Mouse (Mus musculus) limb, embryonic 11.5 days (tissue): ENCODE data around the gene Zfp36l1. TPM values are rescaled to one million over a fixed set of nuclear protein-coding genes. Genes with fewer than 3 reads are reported as not detected.

Experiments
- ATAC-seq: fragments of 200-750 bp; cut with Nextera tagmentation; 2 replicates; pipeline ENCODE4 v1.8.0; 2017; ENCODE audit warnings: low read depth; ENCODE audit not compliant: insufficient number of reproducible peaks, low FRiP score, low TSS enrichment
- DNase-seq: peaks from one replicate; pipeline ENCODE4 v3.0.0-alpha.2; 2015; ENCODE audit warnings: low spot score
- H3K27ac ChIP-seq: fragments of 300-500 bp; sonication (generic); replicated peaks from 2 replicates; pipeline ENCODE4 v1.5.1; 2014; ENCODE audit warnings: low read depth, mild to moderate bottlenecking, low read length
- H3K27me3 ChIP-seq: fragments of 300-500 bp; sonication (generic); 2 replicates; pipeline ENCODE4 v1.6.1; 2014; ENCODE audit warnings: mild to moderate bottlenecking, low read length, mixed read lengths; ENCODE audit not compliant: control insufficient read depth, insufficient read depth
- H3K36me3 ChIP-seq: fragments of 300-500 bp; sonication (generic); 2 replicates; pipeline ENCODE4 v1.6.1; 2014; ENCODE audit warnings: mild to moderate bottlenecking, low read length, moderate library complexity, mixed read lengths; ENCODE audit not compliant: control insufficient read depth, insufficient read depth
- H3K4me1 ChIP-seq: fragments of 300-500 bp; sonication (generic); 2 replicates; pipeline ENCODE4 v1.6.1; 2014; ENCODE audit warnings: low read length, mixed read lengths; ENCODE audit not compliant: control insufficient read depth, insufficient read depth
- H3K4me2 ChIP-seq: fragments of 300-500 bp; sonication (generic); 2 replicates; pipeline ENCODE4 v1.6.1; 2014; ENCODE audit warnings: low read depth, mild to moderate bottlenecking, moderate library complexity; ENCODE audit not compliant: severe bottlenecking
- H3K4me3 ChIP-seq: fragments of 300-500 bp; sonication (generic); 2 replicates; pipeline ENCODE4 v1.5.1; 2014; ENCODE audit warnings: low read depth, low read length
- H3K9ac ChIP-seq: fragments of 300-500 bp; sonication (generic); 2 replicates; pipeline ENCODE4 v1.6.1; 2014; ENCODE audit warnings: mild to moderate bottlenecking, low read length
- H3K9me3 ChIP-seq: fragments of 300-500 bp; sonication (generic); 2 replicates; pipeline ENCODE4 v1.6.1; 2016; ENCODE audit warnings: low read length; ENCODE audit not compliant: control insufficient read depth
- WGBS: fragments of 180-500 bp; shearing (Covaris S2); extraction: QIAGEN DNeasy Blood & Tissue Kit; methylation state at CpG from one replicate; pipeline ENCODE4 v1.1.7; 2014; 5-methylcytosine and 5-hydroxymethylcytosine counted together
- polyA plus RNA-seq: library from polyadenylated mRNA; unstranded; fragments of >200 nt; fragmentation: Nextera tagmentation; extraction: Ambion mirVana; gene quantifications from 2 replicates; pipeline ENCODE4 v1.2.1, GENCODE M21; 2014

Zfp36l1 gene
- polyA plus RNA-seq, 1 experiment from 2014 or later: 140 TPM

- no peak overlapping the region for H3K27ac ChIP-seq
- DNase-seq (peak; percentile 92), ATAC-seq (no peak)
- no peaks in the 10 kb centered on the region for H3K4me1 ChIP-seq
- 32% methylated on average over 21 of the region's 21 CpGs for WGBS
- H3K27me3 ChIP-seq: no peaks in the 10 kb centered on the region
- no peak overlapping the region for H3K4me3 ChIP-seq
- H3K9ac ChIP-seq: no peak overlapping the region
- H3K9me3 ChIP-seq: no peaks in the 10 kb centered on the region
- H3K4me2 ChIP-seq: no peak overlapping the region
- H3K36me3 ChIP-seq: no peaks in the 10 kb centered on the region
These were observed 33.7 kb upstream of the Zfp36l1 start for GRCm38 (mm10) chr12:80146227-80147223.

DNA sequence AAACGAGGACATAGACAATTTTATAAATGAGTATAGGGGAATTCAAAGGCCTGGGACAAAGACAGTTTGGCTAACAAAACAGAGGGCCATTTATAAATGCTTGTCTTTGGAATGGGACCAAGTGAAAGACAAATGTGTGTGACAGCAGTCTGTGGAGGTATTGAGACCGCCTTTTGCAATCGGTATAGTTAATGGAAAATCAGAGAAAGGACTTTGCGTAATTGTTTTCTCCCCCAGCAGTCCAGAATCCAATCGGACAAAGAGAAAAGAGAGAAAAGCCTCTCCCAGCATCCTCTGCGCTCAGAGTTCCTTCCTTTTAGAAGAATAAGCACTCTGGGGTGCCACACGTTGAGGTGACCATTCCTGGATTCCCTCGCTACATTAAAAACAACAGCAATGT lies 32.6 kb upstream of the Zfp36l1 start:
- DNase-seq: no peak
- H3K4me3 ChIP-seq: no peak overlapping the region
- no peak overlapping the region for H3K27ac ChIP-seq
- no peaks in the 10 kb centered on the region for H3K27me3 ChIP-seq
- no peak overlapping the region for H3K9ac ChIP-seq
- no peaks in the 10 kb centered on the region for H3K4me1 ChIP-seq
- H3K36me3 ChIP-seq: no peaks in the 10 kb centered on the region
- no peak for ATAC-seq
- no peak overlapping the region for H3K4me2 ChIP-seq
- no peaks in the 10 kb centered on the region for H3K9me3 ChIP-seq
- WGBS: 84% methylated on average over 8 of the region's 8 CpGs

DNA sequence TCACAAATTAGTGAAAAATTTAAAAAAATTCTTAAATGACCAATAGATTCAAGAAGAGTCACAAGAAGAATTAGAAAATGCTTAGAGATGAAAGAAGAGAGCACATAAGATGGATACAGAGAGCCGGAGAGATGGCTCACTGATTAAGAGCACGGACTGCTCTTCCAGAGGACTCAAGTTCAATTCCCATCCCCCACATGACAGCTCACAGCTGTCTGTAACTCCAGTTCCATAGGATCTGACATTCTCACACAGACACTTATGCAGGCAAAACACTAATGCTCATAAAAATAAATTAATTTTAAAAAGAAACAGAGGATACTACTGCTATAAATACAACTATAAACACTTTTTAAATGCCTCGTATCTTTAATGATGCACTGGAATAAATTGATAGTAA lies 32.0 kb upstream of the Zfp36l1 start:
- H3K9ac ChIP-seq: no peak overlapping the region
- H3K36me3 ChIP-seq: no peaks in the 10 kb centered on the region
- no peak overlapping the region for H3K4me3 ChIP-seq
- no peaks in the 10 kb centered on the region for H3K4me1 ChIP-seq
- H3K4me2 ChIP-seq: no peak overlapping the region
- ATAC-seq (no peak), DNase-seq (no peak)
- no peaks in the 10 kb centered on the region for H3K9me3 ChIP-seq
- 83% methylated on average over 3 of the region's 3 CpGs for WGBS
- H3K27me3 ChIP-seq: no peaks in the 10 kb centered on the region
- no peak overlapping the region for H3K27ac ChIP-seq

DNA sequence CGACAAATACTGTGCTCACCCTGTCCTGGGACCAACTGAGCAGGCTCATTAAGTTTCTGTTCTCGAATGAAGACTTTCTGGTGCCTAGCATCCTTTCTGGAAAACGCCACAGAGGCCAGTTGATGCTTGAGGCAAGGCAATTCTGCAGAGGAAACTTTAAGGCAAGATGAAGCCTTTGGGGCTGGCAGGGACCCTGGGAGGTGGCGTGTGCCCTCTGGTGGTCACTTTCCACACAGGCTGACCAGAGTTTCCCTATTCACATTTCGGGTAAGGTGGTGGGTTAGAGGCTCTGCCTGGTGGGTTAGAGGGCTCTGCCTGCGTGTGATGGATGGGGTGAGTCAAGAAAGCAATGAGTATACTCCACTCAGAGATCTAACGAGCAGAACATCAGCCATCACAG lies 28.7 kb upstream of the Zfp36l1 start:
- no peaks in the 10 kb centered on the region for H3K9me3 ChIP-seq
- H3K36me3 ChIP-seq: no peaks in the 10 kb centered on the region
- DNase-seq: peak; percentile 88
- no peak overlapping the region for H3K4me3 ChIP-seq
- H3K4me2 ChIP-seq: no peak overlapping the region
- ATAC-seq: no peak
- H3K9ac ChIP-seq: no peak overlapping the region
- 19% methylated on average over 7 of the region's 7 CpGs for WGBS
- H3K27me3 ChIP-seq: no peaks in the 10 kb centered on the region
- no peaks in the 10 kb centered on the region for H3K4me1 ChIP-seq
- H3K27ac ChIP-seq: no peak overlapping the region

DNA sequence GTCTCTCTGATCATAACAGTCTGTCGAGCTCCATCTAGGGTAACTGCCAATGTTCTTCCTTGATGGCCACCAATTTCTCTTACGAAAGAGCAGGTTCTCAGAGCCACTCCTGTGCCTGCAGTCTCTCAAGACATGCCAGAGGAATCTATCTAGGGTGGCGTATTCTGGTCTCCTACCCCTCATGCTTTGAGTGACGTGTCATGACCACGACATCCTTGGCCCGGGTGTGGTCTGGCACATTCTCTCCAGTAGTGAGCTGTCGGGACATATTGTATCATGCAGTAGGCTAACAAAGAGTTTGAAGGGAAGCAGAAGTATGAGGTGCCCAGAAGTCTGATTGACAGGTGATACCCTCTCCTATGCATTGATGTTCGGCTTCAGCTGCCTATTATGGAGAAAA lies 28.2 kb upstream of the Zfp36l1 start:
- Histone ChIP-seq H3K4me2 (no peak overlapping the region), H3K4me1 (no peaks in the 10 kb centered on the region), H3K36me3 (no peaks in the 10 kb centered on the region), H3K9ac (no peak overlapping the region), H3K27me3 (no peaks in the 10 kb centered on the region), H3K27ac (no peak overlapping the region), H3K4me3 (no peak overlapping the region), H3K9me3 (no peaks in the 10 kb centered on the region)
- no peak for DNase-seq
- 85% methylated on average over 8 of the region's 8 CpGs for WGBS
- no peak for ATAC-seq

DNA sequence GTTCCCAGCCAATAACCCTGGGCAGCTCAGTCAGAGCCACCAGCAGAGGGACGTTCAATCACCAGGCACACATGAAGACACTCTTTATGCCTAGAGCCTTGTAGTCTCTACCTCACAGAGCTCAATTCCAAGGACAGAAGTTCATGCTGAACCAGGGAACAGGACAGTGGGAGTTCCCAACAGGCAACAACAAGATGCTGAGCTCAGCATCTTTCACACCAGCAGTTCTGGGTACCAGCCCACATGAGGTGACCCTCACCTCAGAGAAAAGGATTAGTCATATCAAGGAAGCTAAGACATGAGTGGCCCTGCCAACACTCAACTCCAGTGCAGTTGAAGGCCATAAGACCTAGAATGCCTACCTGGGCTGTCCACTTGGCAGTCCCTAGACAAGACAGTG lies 24.9 kb upstream of the Zfp36l1 start:
- Histone ChIP-seq H3K4me3 (no peak overlapping the region), H3K4me1 (0 out of 2 replicates have a peak, but pooled peaks cover 2% of the 10 kb centered on the region), H3K27ac (no peak overlapping the region), H3K27me3 (no peaks in the 10 kb centered on the region), H3K4me2 (no peak overlapping the region), H3K9me3 (no peaks in the 10 kb centered on the region), H3K9ac (no peak overlapping the region), H3K36me3 (no peaks in the 10 kb centered on the region)
- DNase-seq (no peak), ATAC-seq (no peak)
- WGBS: 62% methylated on average over 1 of the region's 1 CpGs

DNA sequence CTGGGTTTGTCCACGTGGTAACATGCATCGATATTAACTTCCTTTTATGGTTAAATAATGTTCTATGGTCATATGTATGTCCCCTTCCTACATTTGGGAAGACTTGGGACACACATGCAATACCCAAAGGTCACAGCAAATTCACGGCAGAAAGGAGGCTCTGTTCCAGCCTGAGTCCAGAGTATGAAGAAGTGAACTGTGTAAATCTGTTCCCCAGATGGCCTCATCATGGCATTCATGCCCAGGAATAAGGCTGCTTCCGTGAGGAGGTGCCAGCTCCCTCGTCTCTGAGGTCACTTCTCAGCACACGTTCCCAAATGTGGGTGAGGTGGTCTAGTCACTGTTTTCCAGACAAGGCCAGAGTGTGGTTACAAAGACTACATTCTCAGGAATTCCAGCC lies 24.4 kb upstream of the Zfp36l1 start:
- Histone ChIP-seq H3K4me3 (no peak overlapping the region), H3K27me3 (no peaks in the 10 kb centered on the region), H3K27ac (no peak overlapping the region), H3K36me3 (no peaks in the 10 kb centered on the region), H3K4me1 (0 out of 2 replicates have a peak, but pooled peaks cover 2% of the 10 kb centered on the region), H3K9me3 (no peaks in the 10 kb centered on the region), H3K4me2 (no peak overlapping the region), H3K9ac (no peak overlapping the region)
- ATAC-seq (no peak), DNase-seq (no peak)
- WGBS: 76% methylated on average over 6 of the region's 6 CpGs

DNA sequence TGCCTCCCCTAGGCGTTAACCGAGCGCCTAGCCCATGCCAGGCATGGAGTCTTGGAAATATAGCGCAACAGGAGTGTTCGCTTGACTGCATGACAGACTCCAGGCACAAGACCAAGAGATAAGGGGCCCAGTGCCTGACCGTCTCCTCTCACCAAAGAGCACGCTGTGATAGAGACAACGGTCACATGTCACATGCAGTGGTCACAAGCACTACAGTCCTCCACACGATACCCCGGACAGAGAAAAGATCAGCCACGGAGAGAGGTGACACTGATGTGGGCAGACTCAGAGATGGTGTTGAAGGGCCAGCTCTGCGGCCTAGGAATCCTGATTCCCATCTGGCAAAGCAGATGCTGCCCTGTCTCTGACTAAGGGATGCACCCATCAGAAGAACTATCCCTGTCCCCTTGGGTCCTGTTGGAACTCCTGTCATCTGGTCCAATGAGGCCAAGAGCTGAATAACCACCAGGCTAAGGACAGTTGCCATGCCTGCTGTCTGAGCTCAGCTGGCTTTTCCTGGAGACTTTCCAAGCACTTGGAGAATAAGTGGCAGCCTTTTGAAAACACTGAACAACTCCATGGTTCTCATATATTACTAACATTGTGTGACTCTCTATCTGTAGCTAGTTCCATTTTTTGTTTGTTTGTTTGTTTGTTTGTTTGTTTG lies 23.6 kb upstream of the Zfp36l1 start:
- DNase-seq (no peak), ATAC-seq (no peak)
- WGBS: 92% methylated on average over 12 of the region's 12 CpGs
- Histone ChIP-seq H3K4me2 (no peak overlapping the region), H3K27me3 (no peaks in the 10 kb centered on the region), H3K4me1 (peaks cover 8% of the 10 kb centered on the region; the same call in 1 of the 2 replicates), H3K9ac (no peak overlapping the region), H3K9me3 (no peaks in the 10 kb centered on the region), H3K27ac (no peak overlapping the region), H3K4me3 (no peak overlapping the region), H3K36me3 (no peaks in the 10 kb centered on the region)
